Mouse (Mus musculus): ENCODE data around the gene Ccdc36. TPM values are rescaled to one million over a fixed set of nuclear protein-coding genes. Genes with fewer than 3 reads are reported as not detected.

Ccdc36 gene
- not detected in 2 replicates for polyA plus RNA-seq (2012; rRNA removed)

GRCm38 (mm10) chr9:108428384-108428783, at the start of gene Ccdc36:
Ccdc36 (minus strand) TSS chr9:108428484.
- Histone ChIP-seq H3K27ac (ENCODE audit: insufficient read depth, low read depth, low read length) (no peak within 1 kb of the TSS), H3K36me3 (ENCODE audit: control insufficient read depth, insufficient read depth, low read length) (no peaks in the 10 kb centered on the region), H3K4me1 (ENCODE audit: control insufficient read depth, insufficient read depth, low read length) (no peaks in the 10 kb centered on the region; the same call in 1 of the 2 replicates), H3K4me3 (ENCODE audit: insufficient read depth, low read depth, low read length) (no peak within 1 kb of the TSS), H3K27me3 (replicated peaks; ENCODE audit: control insufficient read depth, insufficient read depth, low read length) (no peaks in the 10 kb centered on the region)
- no peak for DNase-seq
- no peak for TF ChIP-seq POLR2A (IDR thresholded peaks at IDR 0.05; ENCODE audit: low read depth, low read length)
- TF ChIP-seq CTCF (conservative IDR thresholded peaks at IDR 0.05; ENCODE audit: insufficient read depth, insufficient read length, low read depth, low read length), result no peak

GRCm38 (mm10) chr9:108474528-108474927, 46.2 kb upstream of the Ccdc36 start:
- Histone ChIP-seq H3K36me3 (ENCODE audit: control insufficient read depth, insufficient read depth, low read length) (no peaks in the 10 kb centered on the region), H3K27ac (ENCODE audit: insufficient read depth, low read depth, low read length) (no peak overlapping the region), H3K4me3 (ENCODE audit: insufficient read depth, low read depth, low read length) (no peak overlapping the region), H3K27me3 (replicated peaks; ENCODE audit: control insufficient read depth, insufficient read depth, low read length) (no peaks in the 10 kb centered on the region), H3K4me1 (ENCODE audit: control insufficient read depth, insufficient read depth, low read length) (0 out of 2 replicates have a peak, but pooled peaks cover 6% of the 10 kb centered on the region)
- DNase-seq, result no peak
- WGBS, result 47% methylated on average over 1 of the region's 1 CpGs
- TF ChIP-seq POLR2A (IDR thresholded peaks at IDR 0.05; ENCODE audit: low read depth, low read length), result no peak
- TF ChIP-seq CTCF (conservative IDR thresholded peaks at IDR 0.05; ENCODE audit: insufficient read depth, insufficient read length, low read depth, low read length), result no peak

- no peaks in the 10 kb centered on the region for H3K27me3 ChIP-seq (replicated peaks; ENCODE audit: control insufficient read depth, insufficient read depth, low read length)
- no peak for DNase-seq
- WGBS, result 51% methylated on average over 4 of the region's 4 CpGs
- H3K4me1 ChIP-seq (ENCODE audit: control insufficient read depth, insufficient read depth, low read length), result no peaks in the 10 kb centered on the region
- no peaks in the 10 kb centered on the region for H3K36me3 ChIP-seq (ENCODE audit: control insufficient read depth, insufficient read depth, low read length)
- no peak for TF ChIP-seq POLR2A (IDR thresholded peaks at IDR 0.05; ENCODE audit: low read depth, low read length)
- TF ChIP-seq CTCF (conservative IDR thresholded peaks at IDR 0.05; ENCODE audit: insufficient read depth, insufficient read length, low read depth, low read length), result no peak
- no peak overlapping the region for H3K4me3 ChIP-seq (ENCODE audit: insufficient read depth, low read depth, low read length)
- no peak overlapping the region for H3K27ac ChIP-seq (ENCODE audit: insufficient read depth, low read depth, low read length)
These were observed 41.6 kb upstream of the Ccdc36 start for GRCm38 (mm10) chr9:108469845-108470244.

GRCm38 (mm10) chr9:108469430-108469829, 41.1 kb upstream of the Ccdc36 start:
- H3K27me3 ChIP-seq (replicated peaks; ENCODE audit: control insufficient read depth, insufficient read depth, low read length), result no peaks in the 10 kb centered on the region
- WGBS, result 43% methylated on average over 5 of the region's 5 CpGs
- no peak for DNase-seq
- no peak overlapping the region for H3K27ac ChIP-seq (ENCODE audit: insufficient read depth, low read depth, low read length)
- no peaks in the 10 kb centered on the region for H3K4me1 ChIP-seq (ENCODE audit: control insufficient read depth, insufficient read depth, low read length)
- H3K36me3 ChIP-seq (ENCODE audit: control insufficient read depth, insufficient read depth, low read length), result no peaks in the 10 kb centered on the region
- no peak overlapping the region for H3K4me3 ChIP-seq (ENCODE audit: insufficient read depth, low read depth, low read length)
- TF ChIP-seq POLR2A (IDR thresholded peaks at IDR 0.05; ENCODE audit: low read depth, low read length) (no peak), CTCF (conservative IDR thresholded peaks at IDR 0.05; ENCODE audit: insufficient read depth, insufficient read length, low read depth, low read length) (no peak)

- H3K4me1 ChIP-seq (ENCODE audit: control insufficient read depth, insufficient read depth, low read length), result peaks cover 6% of the 10 kb centered on the region; the same call in 1 of the 2 replicates
- no peaks in the 10 kb centered on the region for H3K27me3 ChIP-seq (replicated peaks; ENCODE audit: control insufficient read depth, insufficient read depth, low read length)
- H3K4me3 ChIP-seq (ENCODE audit: insufficient read depth, low read depth, low read length), result no peak overlapping the region
- 97% methylated on average over 2 of the region's 2 CpGs for WGBS
- no peak overlapping the region for H3K27ac ChIP-seq (ENCODE audit: insufficient read depth, low read depth, low read length)
- no peak for DNase-seq
- TF ChIP-seq POLR2A (IDR thresholded peaks at IDR 0.05; ENCODE audit: low read depth, low read length) (no peak), CTCF (conservative IDR thresholded peaks at IDR 0.05; ENCODE audit: insufficient read depth, insufficient read length, low read depth, low read length) (no peak)
- no peaks in the 10 kb centered on the region for H3K36me3 ChIP-seq (ENCODE audit: control insufficient read depth, insufficient read depth, low read length)
These were observed 37.9 kb upstream of the Ccdc36 start for GRCm38 (mm10) chr9:108466219-108466618.

- H3K36me3 ChIP-seq (ENCODE audit: control insufficient read depth, insufficient read depth, low read length), result no peaks in the 10 kb centered on the region
- no peak for TF ChIP-seq CTCF (conservative IDR thresholded peaks at IDR 0.05; ENCODE audit: insufficient read depth, insufficient read length, low read depth, low read length)
- TF ChIP-seq POLR2A (IDR thresholded peaks at IDR 0.05; ENCODE audit: low read depth, low read length), result no peak
- peaks cover 9% of the 10 kb centered on the region; the same call in 1 of the 2 replicates for H3K4me1 ChIP-seq (ENCODE audit: control insufficient read depth, insufficient read depth, low read length)
- H3K27me3 ChIP-seq (replicated peaks; ENCODE audit: control insufficient read depth, insufficient read depth, low read length), result no peaks in the 10 kb centered on the region
- no peak overlapping the region for H3K27ac ChIP-seq (ENCODE audit: insufficient read depth, low read depth, low read length)
- DNase-seq, result no peak
- WGBS, result 95% methylated on average over 9 of the region's 9 CpGs
- H3K4me3 ChIP-seq (ENCODE audit: insufficient read depth, low read depth, low read length), result no peak overlapping the region
These were observed 35.4 kb upstream of the Ccdc36 start for GRCm38 (mm10) chr9:108463713-108464112.

GRCm38 (mm10) chr9:108462192-108462591, 33.9 kb upstream of the Ccdc36 start:
- Histone ChIP-seq H3K4me1 (ENCODE audit: control insufficient read depth, insufficient read depth, low read length) (peaks cover 14% of the 10 kb centered on the region; the same call in 1 of the 2 replicates), H3K27ac (ENCODE audit: insufficient read depth, low read depth, low read length) (0 out of 2 replicates have a peak overlapping the region, but pooled peaks have one; percentile 33), H3K27me3 (replicated peaks; ENCODE audit: control insufficient read depth, insufficient read depth, low read length) (no peaks in the 10 kb centered on the region), H3K4me3 (ENCODE audit: insufficient read depth, low read depth, low read length) (no peak overlapping the region), H3K36me3 (ENCODE audit: control insufficient read depth, insufficient read depth, low read length) (no peaks in the 10 kb centered on the region)
- WGBS, result 42% methylated on average over 10 of the region's 10 CpGs
- DNase-seq, result peak; percentile 32
- TF ChIP-seq CTCF (conservative IDR thresholded peaks at IDR 0.05; ENCODE audit: insufficient read depth, insufficient read length, low read depth, low read length) (no peak), POLR2A (IDR thresholded peaks at IDR 0.05; ENCODE audit: low read depth, low read length) (no peak)
